Mouse (Mus musculus) CD4-positive, CD25-positive, alpha-beta regulatory T cell, adult 4 months (primary cell): ENCODE measurements around the gene Ankrd66. TPM values are rescaled to one million over a fixed set of nuclear protein-coding genes. Genes with fewer than 3 reads are reported as not detected.
"Not testable (repeated sequence)": the region's sequence is repeated elsewhere in the genome, so short reads cannot be mapped to it uniquely, and the experiment has no call there.

Source experiments
- ATAC-seq: one replicate; pipeline ENCODE4 v1.8.0; 2017
- polyA plus RNA-seq, 2 experiments: library from polyadenylated mRNA; unstranded; fragments of 100-300 nt; shearing (Covaris generic); gene quantifications; one replicate each; pipeline ENCODE4 v1.2.1; 2017

The Ankrd66 gene
- polyA plus RNA-seq, 2 experiments from 2014 or later = not detected

DNA sequence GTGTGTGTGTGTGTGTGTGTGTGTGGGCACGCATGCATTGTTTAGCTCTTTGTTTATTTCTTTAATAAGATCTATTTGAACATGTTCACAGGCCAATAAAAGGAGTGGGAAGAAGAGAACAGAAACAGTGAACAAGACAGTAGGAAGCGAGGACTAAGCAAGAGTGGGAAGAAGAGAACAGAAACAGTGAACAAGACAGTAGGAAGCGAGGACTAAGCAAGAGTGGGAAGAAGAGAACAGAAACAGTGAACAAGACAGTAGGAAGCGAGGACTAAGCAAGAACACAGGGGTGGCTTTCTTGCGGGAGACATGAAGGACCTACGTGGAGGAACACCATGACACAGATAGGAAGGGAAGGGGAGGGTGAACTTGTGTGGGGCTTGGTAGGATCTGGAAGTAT is 6.6 kb downstream of the Ankrd66 start:
- ATAC-seq = not testable (repeated sequence)

DNA sequence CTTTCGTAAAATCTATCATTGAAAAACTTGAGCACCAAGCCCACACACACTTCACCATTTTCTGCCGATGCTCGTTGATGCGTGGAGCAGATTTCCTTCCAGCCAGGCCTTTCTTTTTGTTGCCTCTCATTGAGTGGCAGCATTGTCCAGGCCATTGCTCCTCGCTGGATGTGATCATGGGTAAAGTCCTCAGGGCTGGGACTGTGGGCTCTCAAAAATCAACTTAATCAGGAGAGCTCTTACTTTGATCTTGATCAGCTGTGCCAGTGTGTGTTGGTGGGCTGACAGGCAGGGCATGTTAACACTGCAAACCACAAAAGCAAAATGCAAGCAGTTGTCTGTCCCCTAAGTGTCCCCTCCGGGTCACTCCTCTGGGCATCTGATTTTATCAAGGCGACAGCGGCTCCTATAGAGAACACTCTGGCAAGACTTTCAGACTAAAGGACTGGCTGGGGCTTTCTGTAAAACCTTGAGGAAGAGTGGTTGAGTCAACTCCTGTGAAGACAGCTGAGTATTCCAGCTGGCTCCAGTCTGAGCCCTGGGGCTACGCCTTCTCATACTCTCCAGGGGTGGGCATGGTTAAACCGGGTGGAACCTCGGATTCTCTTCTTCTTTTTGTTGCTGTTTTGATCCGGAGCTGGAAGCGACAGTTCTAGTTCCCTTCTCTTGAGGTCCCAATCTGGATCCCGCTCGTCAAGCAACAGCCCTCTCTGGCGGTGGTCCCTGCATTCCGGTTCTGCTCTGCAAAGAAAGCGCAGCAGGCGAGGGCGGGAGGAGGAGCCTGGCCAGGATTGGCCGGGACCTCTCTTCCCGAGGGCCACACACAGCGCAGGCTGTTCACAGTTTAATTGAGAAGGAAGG is 8.8 kb downstream of the Ankrd66 start:
- no peak for ATAC-seq

DNA sequence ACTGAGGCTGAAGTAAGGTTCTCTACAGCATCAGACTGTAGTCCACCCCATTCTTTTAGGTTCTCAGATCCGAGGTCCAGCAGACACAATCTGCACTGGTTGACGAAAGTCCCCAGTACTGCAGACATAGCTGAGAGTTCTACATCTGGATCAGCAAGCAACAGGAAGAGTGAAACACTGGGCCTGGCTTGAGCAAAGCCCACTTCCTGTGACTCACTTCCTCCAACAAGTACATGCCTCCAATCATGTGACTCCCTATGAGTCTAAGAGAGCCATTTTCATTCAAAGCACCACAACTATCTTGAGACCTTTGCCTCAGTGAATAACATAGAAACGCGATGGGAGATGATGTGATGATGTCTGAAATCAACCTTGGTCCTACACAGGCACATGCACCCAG is 12.2 kb downstream of the Ankrd66 start:
- ATAC-seq = no peak

DNA sequence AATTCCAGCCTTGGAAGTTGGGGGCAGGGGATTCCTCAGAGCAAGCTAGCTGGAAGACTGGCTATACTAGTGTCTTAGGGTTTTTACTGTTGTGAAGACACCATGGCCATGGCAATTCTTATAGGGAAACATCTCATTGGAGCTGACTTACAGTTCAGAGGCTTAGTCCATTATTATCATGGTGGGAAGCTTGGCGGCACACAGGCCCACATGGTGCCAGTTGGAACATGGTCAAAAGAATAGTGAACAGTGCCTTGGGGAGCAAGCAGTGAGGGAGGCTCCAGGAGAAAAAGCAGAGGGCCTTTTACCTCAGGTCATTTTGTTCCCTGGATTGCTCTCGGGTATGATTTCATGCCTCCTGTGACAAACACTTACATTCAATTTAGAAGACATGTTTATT is 12.9 kb downstream of the Ankrd66 start:
- ATAC-seq = no peak

DNA sequence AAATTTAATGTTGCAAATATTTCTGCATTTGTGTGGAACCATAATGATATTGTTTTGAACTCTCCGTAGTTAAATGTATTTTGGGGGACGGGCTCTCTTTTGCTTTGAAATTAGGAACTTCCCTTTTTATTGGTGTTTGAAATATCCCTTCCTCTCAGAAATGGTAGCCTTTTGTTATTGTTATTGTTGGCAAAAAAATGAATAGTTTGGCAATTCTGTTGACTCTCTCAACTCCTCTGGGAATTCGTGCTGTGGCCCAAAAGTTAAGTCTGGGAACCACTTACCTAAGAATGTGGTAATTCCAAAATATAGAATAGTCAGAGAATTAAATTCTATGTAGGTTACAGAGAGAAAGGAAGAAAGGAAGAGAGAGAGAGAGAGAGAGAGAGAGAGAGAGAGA is 23.3 kb downstream of the Ankrd66 start:
- no peak for ATAC-seq

DNA sequence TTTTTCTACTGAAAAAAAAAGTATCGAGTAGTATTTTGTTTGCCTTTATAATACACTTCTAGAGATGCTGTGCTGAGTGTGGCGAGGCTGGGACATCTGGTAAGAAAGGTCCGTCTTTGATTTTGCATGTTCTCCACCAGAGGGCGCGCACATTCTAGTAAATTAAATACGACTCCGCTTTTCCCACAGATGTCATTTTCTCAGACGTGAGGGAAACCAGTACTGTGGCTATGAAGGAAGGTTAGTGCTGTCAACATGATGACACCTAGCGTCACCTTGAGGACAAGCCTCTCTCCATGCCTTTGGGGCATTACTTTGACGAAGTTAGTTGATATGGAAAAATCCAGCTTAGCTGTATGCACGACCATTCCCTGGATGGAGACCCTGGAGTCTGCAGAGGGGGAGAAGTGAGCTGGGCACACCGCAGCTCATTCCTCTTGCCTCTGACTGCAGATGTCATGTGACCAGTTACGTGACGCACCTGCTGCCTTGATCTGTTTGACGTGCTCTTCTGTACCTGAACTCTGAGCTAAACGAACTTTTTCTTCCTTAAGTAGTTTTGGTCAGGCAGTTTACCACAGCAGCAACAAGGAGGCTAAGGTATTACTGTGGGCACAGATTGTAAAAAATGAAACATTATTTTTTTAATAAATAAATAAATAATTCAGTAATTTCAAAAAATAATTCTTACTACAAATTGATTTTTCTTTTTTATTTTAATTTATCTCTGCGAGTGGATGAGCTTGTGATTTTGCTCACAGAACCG is 24.6 kb downstream of the Ankrd66 start:
- ATAC-seq = no peak

DNA sequence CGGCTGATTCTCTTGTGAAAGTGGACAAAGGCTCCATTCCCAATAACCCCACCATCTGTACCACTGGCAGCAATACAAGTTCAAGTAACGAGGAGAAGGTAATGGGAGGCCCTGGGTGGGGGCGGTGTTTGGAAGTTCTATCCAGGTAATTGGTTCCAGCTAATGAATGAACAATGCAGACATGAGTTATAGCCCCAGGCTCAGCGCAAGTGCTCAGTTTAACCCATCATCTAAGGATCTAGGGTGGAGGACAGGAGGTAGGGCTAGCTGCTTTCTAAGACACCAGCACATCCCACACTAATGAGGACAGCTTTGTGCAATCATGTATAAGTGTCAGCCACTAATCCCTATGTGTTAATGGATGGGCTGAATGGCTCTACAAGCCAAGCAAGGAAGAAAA is 32.7 kb downstream of the Ankrd66 start:
- no peak for ATAC-seq

DNA sequence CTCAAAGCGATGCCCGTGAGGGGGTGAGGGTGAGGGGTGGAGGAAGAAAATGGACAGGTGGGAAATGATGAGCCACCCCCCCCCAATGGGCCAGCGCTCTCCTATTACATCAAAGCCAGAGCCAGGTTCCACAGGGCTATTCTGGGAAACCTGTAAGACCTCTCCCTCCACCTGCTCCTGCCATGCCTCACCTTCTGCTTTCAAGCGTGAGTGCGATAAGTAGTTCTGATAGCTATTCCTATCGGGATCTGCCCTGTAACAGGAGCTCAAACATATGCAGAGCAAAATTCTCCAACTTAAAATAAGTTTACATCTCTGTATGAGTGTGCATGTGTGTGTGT is 38.9 kb downstream of the Ankrd66 start:
- no peak for ATAC-seq

DNA sequence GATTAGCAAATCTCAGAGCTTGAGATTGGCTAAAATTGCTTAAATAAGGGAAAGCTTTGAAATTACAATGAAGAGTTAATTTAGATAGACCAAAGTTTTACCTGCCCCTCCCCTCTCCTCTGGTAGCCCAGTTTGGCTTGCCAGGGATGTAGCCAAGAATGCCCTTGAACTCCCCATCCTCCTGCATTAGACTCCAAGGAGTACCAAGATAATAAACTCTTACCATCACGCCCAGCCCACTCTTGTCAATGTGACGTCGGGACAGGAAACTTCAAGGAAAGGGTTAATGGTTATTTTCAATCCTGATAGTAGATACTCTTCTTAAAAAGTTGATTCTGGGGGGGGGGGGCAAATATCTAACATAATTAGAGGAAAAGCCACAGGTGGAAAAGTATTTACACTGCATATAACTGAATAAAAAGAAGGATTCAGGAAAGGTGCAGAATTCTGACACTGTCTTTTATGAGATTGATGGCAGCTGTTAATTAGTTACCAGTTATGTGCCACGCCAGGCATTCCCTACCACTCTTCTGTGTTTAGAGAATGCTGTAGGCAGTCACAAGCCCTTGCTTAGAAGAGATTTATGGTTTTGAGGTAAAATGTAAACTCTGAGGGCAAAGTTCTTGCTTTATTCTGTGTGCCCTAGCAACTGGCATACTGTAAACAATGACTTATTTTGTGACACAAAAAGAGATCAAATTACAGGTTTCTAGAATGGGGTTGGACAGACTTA is 39.4 kb downstream of the Ankrd66 start:
- ATAC-seq = no peak

DNA sequence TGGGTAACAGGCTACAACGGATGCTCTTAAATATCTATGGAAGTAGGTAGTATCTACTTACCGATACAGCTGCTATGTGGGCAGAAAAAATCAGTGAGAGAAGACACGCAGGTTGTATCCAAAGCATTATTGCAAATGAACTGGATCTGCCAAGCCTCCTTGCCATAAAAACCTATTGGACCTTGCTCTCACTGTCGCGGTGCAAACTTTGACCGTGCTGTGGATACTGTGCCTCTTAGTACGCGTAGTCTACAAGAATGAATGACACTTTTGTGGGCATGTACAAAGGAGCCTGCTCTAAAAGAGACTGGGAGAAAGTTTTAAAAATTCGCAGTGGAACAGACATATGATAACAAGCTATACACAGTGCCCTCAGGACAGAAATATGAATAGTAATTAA is 40.8 kb downstream of the Ankrd66 start, which contains the start of gene Mep1a:
Mep1a (minus strand) TSS at position 221 of the 400 bp plus-strand sequence.
- ATAC-seq = no peak

DNA sequence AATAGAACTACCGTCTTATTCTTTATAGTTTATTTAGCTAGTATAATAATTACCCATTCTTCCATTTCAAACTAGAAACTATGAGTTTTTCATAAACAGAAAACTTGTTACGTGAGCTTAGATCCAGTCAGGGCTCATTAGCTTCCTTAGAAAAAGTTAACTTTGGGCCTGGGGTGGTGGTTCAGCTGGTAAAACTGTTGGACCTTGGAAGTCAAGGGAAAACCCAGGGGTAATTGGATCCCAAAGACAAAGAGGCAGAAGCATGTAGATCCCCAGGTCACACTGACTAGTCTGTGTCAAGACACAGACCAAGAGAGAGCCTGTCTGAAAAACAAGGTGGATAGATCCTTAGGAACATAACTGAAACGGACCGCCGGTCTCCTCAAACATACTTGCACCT is 41.8 kb downstream of the Ankrd66 start:
- ATAC-seq = no peak

DNA sequence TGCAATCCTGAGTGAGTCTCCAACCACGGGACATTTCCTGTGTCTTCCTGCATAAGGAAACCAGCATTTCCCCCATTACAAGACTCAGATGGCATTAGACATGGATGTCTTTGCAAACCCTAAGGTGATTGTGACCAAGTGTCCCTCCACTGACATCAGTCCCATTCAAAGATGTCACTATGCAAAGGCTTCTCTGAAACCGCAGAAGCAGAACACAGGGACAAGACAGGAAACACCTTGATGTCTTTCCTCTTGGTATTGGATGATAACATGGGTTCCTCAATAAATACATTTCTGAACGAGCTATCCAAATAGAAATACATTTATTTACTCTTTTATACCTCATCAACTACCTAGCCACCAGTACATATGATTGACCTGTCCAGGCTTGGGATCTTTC is 42.2 kb downstream of the Ankrd66 start:
- ATAC-seq = no peak

DNA sequence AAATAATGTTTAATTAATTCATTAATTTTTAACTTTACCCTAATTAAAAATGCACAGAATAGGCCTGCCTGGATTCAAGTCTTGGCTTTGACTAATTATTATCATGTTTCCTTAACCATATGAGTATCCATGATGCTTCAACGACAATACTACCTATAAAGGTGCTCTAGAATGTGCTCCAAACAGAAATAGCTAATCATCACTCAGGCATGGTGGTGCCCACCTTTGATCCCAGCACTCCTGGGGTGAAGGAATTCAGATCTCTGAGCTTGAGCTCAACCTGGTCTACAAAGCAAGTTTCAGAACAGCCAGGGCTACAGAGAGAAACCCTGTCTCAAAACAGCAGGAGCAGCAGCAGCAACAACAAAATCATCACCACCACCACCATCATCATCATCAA is 42.9 kb downstream of the Ankrd66 start:
- ATAC-seq = no peak

DNA sequence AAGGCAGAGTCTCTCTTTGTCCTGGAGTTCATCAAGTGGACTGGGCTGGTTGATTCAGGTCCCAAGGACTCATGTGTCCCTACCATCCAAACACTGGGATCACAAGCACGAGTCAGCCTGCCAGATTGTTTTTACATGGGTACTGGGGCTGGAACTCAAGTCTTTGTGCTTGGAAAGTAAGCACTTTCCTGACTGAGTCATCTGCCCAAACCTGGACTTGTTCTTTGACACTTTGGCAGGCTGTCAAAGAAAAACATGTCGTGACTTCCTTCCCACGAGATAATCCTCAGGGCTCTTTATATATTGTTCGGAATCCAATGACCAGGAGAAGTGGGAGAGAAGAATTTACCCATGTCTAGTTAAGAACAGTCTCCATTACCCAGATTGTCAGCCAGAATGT is 45.9 kb downstream of the Ankrd66 start:
- ATAC-seq = no peak

DNA sequence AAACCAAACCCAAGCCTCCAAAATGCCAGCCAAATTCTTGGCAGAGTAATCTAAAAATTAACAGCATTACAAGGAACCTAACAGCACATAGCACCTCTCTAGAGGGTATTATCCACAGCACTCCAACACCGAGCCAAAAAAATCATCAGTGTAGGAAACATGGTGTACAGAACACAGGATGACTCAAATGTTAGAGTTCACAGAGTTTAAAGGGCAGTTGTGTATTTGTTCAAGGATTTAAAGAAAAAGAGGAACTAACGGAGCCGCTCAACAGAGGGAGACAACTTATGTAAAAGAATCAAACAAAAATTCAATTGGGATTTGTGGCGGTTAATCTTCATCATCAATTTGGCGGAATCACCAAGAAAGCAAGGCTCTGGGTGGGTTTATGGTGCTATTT is 47.9 kb downstream of the Ankrd66 start:
- no peak for ATAC-seq

DNA sequence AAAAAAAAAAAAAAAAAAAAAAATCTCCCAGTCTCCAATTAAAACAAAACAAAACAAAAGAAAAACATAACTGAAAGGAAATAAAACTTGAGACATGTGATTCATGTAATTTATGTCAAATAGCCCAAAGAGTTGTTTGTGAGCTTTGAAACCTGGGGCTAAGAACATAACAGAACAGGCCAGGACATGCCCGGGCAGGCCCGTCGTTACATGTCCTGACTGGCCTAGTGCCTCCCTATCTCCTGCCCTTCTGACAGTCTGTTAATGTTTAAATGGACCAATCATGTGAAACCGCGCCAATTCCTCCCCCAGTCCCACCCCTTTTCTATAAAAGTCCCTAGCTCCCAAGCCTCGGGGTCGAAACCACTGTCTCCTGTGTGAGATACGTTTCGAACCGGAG is 53.1 kb downstream of the Ankrd66 start:
- not testable (repeated sequence) for ATAC-seq

DNA sequence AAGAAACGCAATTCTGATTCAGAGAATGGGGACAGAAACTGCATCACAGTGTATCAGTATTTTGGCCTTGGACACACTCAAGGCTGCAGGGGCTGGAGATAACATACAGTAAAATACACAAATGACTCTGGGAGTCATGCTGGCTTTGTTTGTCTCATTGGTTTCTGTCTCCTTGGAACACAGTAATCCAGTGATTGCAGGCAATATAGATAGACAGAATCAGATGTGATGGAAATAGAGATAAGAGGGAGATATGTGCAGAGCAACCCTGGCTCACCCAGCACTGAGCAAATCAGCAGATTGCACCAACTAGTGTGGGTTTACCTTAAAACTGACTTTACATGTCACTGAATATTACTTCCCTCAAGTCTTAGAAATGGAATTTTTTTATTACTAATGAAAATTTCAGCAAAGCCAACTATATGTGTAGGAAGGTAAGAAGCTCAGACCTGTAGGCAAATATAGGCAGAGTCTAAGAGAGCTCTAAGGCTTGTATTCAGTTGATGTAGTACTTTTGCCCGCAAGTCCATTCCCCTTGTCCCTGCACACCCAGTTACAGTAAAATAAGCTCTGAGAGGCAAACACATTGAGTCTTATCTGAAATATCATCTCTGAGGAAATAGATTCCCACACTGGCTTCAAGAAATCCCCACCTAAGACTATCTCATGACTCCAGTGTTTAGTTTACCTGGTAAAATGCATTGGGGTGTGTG is 54.8 kb downstream of the Ankrd66 start:
- no peak for ATAC-seq

DNA sequence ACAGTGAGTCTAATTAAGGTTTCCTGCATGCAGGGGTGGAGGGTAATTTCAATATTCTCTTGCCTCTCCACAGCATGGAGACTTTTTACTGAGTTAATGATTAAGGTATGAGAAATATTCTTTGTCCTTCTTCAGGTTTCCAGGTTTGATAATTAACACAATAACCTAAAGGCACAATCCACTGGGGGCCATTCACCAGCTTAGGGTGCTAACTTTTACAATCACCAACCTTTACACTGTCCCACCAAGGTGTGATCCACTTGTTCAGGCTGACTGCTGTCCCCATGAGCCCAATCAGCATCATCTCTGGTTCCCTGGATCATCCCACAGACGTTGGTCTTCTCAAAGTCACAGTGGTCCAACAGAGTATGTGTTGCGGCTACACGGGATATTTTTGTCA is 57.5 kb downstream of the Ankrd66 start:
- ATAC-seq = no peak
